Mouse (Mus musculus): ENCODE results near the gene Cphx3. TPM values are rescaled to one million over a fixed set of nuclear protein-coding genes. Genes with fewer than 3 reads are reported as not detected.
"Not testable (repeated sequence)": the region's sequence is repeated elsewhere in the genome, so short reads cannot be mapped to it uniquely, and the experiment has no call there.

Gene Cphx3
- total and polyA plus RNA-seq, 3 experiments = not detected

GRCm38 (mm10) chr14:26173955-26174354 is 91.9 kb downstream of the Cphx3 start:
- DNase-seq = not testable (repeated sequence)

GRCm38 (mm10) chr14:26175028-26175427 is 92.9 kb downstream of the Cphx3 start:
- not testable (repeated sequence) for DNase-seq

GRCm38 (mm10) chr14:26181660-26182059 is 99.6 kb downstream of the Cphx3 start:
- not testable (repeated sequence) for DNase-seq

- not testable (repeated sequence) for DNase-seq
Observed at GRCm38 (mm10) chr14:26182380-26182779, 100.3 kb downstream of the Cphx3 start, which contains the start of gene Plac9b. Plac9b (minus strand) TSS chr14:26182480.

- not testable (repeated sequence) for DNase-seq
Observed at GRCm38 (mm10) chr14:26186638-26187037, 104.5 kb downstream of the Cphx3 start.

- not testable (repeated sequence) for DNase-seq
Observed at GRCm38 (mm10) chr14:26188361-26188760, 106.3 kb downstream of the Cphx3 start.

GRCm38 (mm10) chr14:26197851-26198250 is 115.8 kb downstream of the Cphx3 start:
- DNase-seq = not testable (repeated sequence)

- DNase-seq = not testable (repeated sequence)
Observed at GRCm38 (mm10) chr14:26206197-26206925, 124.3 kb downstream of the Cphx3 start.

GRCm38 (mm10) chr14:26206926-26207247 is 124.8 kb downstream of the Cphx3 start, which contains the start of gene Tmem254b:
Tmem254b (minus strand) TSS chr14:26207041.
- DNase-seq = not testable (repeated sequence)

- not testable (repeated sequence) for DNase-seq
Observed at GRCm38 (mm10) chr14:26216233-26217000, 134.3 kb downstream of the Cphx3 start.

GRCm38 (mm10) chr14:26237183-26237582 is 155.1 kb downstream of the Cphx3 start:
- DNase-seq = not testable (repeated sequence)

GRCm38 (mm10) chr14:26257756-26258617 is 175.9 kb downstream of the Cphx3 start, which contains the start of gene Duxbl3:
Duxbl3 (plus strand) TSS chr14:26257962.
- DNase-seq = not testable (repeated sequence)

- not testable (repeated sequence) for DNase-seq
Observed at GRCm38 (mm10) chr14:26258729-26259128, 176.6 kb downstream of the Cphx3 start.

Other genes starting within 250 kb of the Cphx3 start
- gene Anxa11, start 240.1 kb upstream of the Cphx3 start, total RNA-seq (2021) = 10 to 100 TPM; 59.3 to 75.7 TPM
- gene Anxa11, start 240.1 kb upstream of the Cphx3 start, polyA plus RNA-seq (2012; rRNA removed) = 96.9 and 103 TPM in 2 replicates
- 1 to 10 TPM; 2.8 to 3.1 TPM for gene Plac9a, start 179.2 kb upstream of the Cphx3 start, total RNA-seq (2021)
- 0.44 and 0.74 TPM in 2 replicates for gene Plac9a, start 179.2 kb upstream of the Cphx3 start, polyA plus RNA-seq (2012; rRNA removed)
- 1 to 10 TPM; 1.5 to 2.5 TPM for gene Tmem254a, start 154.6 kb upstream of the Cphx3 start, total RNA-seq (2021)
- gene Tmem254a, start 154.6 kb upstream of the Cphx3 start, polyA plus RNA-seq (2012; rRNA removed) = 13.0 and 22.3 TPM in 2 replicates
- gene Cphx1, start 144.0 kb upstream of the Cphx3 start, total RNA-seq (2021) = not detected
- gene Cphx1, start 144.0 kb upstream of the Cphx3 start, polyA plus RNA-seq (2012; rRNA removed) = not detected in 2 replicates
- not detected for gene Duxbl1, start 103.7 kb upstream of the Cphx3 start, total RNA-seq (2021)
- gene Duxbl1, start 103.7 kb upstream of the Cphx3 start, polyA plus RNA-seq (2012; rRNA removed) = 0.28 TPM in 1 of 2 replicates, not detected in the other
- gene Gm9780, start 39.6 kb upstream of the Cphx3 start, total RNA-seq (2021) = 10 to 100 TPM; 10.2 to 28.6 TPM
- 211 and 268 TPM in 2 replicates for gene Gm9780, start 39.6 kb upstream of the Cphx3 start, polyA plus RNA-seq (2012; rRNA removed)
- gene Tmem254c, start 14.9 kb upstream of the Cphx3 start, total RNA-seq (2021) = 10 to 100 TPM in 1 of 2 experiments, 1 to 10 TPM in 1; 1.5 to 13.8 TPM
- gene Tmem254c, start 14.9 kb upstream of the Cphx3 start, polyA plus RNA-seq (2012; rRNA removed) = 11.8 and 16.0 TPM in 2 replicates
- not detected for gene Cphx2, start 781 bp upstream of the Cphx3 start, total RNA-seq (2021)
- not detected in 2 replicates for gene Cphx2, start 781 bp upstream of the Cphx3 start, polyA plus RNA-seq (2012; rRNA removed)
- not detected for gene Duxbl2, start 36.1 kb downstream of the Cphx3 start, total RNA-seq (2021)
- 0.09 TPM in 1 of 2 replicates, not detected in the other for gene Duxbl2, start 36.1 kb downstream of the Cphx3 start, polyA plus RNA-seq (2012; rRNA removed)
- gene Plac9b, start 100.2 kb downstream of the Cphx3 start, total RNA-seq (2021) = 10 to 100 TPM; 28.8 to 76.6 TPM
- gene Plac9b, start 100.2 kb downstream of the Cphx3 start, polyA plus RNA-seq (2012; rRNA removed) = 24.0 and 31.6 TPM in 2 replicates
- gene Tmem254b, start 124.7 kb downstream of the Cphx3 start, total RNA-seq (2021) = 10 to 100 TPM in 1 of 2 experiments, 1 to 10 TPM in 1; 8.5 to 22.8 TPM
- gene Tmem254b, start 124.7 kb downstream of the Cphx3 start, polyA plus RNA-seq (2012; rRNA removed) = 14.3 and 22.1 TPM in 2 replicates
- under 1 TPM; 0.38 to 0.46 TPM for gene Duxbl3, start 175.7 kb downstream of the Cphx3 start, total RNA-seq (2021)
- not detected in 2 replicates for gene Duxbl3, start 175.7 kb downstream of the Cphx3 start, polyA plus RNA-seq (2012; rRNA removed)

All from adrenal gland, adult 2 months (tissue).